Mouse (Mus musculus): Measurements from ENCODE around the gene Hrct1.

Hrct1 gene

GRCm38 (mm10) chr4:43726995-43727394, at the start of gene Hrct1:
Gene Hrct1, plus strand, starts transcription at chr4:43727188.
- DNase-seq (ENCODE audit: extremely low read depth, low read depth) = no peak

- DNase-seq (ENCODE audit: extremely low read depth, low read depth) = no peak
Measured at GRCm38 (mm10) chr4:43678541-43678940, 48.4 kb upstream of the Hrct1 start.

GRCm38 (mm10) chr4:43679416-43680043, 47.5 kb upstream of the Hrct1 start:
- no peak for DNase-seq (ENCODE audit: extremely low read depth, low read depth)

- DNase-seq (ENCODE audit: extremely low read depth, low read depth) = no peak
Measured at GRCm38 (mm10) chr4:43690021-43690420, 37.0 kb upstream of the Hrct1 start.

GRCm38 (mm10) chr4:43691026-43691425, 36.0 kb upstream of the Hrct1 start:
- DNase-seq (ENCODE audit: extremely low read depth, low read depth) = no peak

- DNase-seq (ENCODE audit: extremely low read depth, low read depth) = peak; percentile 20
Measured at GRCm38 (mm10) chr4:43693806-43694241, 33.2 kb upstream of the Hrct1 start.

- peak; percentile 74 for DNase-seq (ENCODE audit: extremely low read depth, low read depth)
Measured at GRCm38 (mm10) chr4:43694439-43695248, 32.3 kb upstream of the Hrct1 start.

- no peak for DNase-seq (ENCODE audit: extremely low read depth, low read depth)
Measured at GRCm38 (mm10) chr4:43695249-43695671, 31.7 kb upstream of the Hrct1 start.

GRCm38 (mm10) chr4:43696561-43696960, 30.4 kb upstream of the Hrct1 start:
- no peak for DNase-seq (ENCODE audit: extremely low read depth, low read depth)

GRCm38 (mm10) chr4:43700707-43701106, 26.3 kb upstream of the Hrct1 start, which contains the start of gene Olfr70:
Gene Olfr70, minus strand, starts transcription at chr4:43700807.
- DNase-seq (ENCODE audit: extremely low read depth, low read depth) = no peak

GRCm38 (mm10) chr4:43703439-43703838, 23.5 kb upstream of the Hrct1 start:
- no peak for DNase-seq (ENCODE audit: extremely low read depth, low read depth)

GRCm38 (mm10) chr4:43703851-43704250, 23.1 kb upstream of the Hrct1 start:
- DNase-seq (ENCODE audit: extremely low read depth, low read depth) = no peak

- DNase-seq (ENCODE audit: extremely low read depth, low read depth) = no peak
Measured at GRCm38 (mm10) chr4:43705991-43706390, 21.0 kb upstream of the Hrct1 start.

- no peak for DNase-seq (ENCODE audit: extremely low read depth, low read depth)
Measured at GRCm38 (mm10) chr4:43709869-43710268, 17.1 kb upstream of the Hrct1 start, which contains the start of gene Olfr71. Gene Olfr71, minus strand, starts transcription at chr4:43710255.

- DNase-seq (ENCODE audit: extremely low read depth, low read depth) = no peak
Measured at GRCm38 (mm10) chr4:43711821-43712220, 15.2 kb upstream of the Hrct1 start.

GRCm38 (mm10) chr4:43713652-43714219, 13.3 kb upstream of the Hrct1 start:
- DNase-seq (ENCODE audit: extremely low read depth, low read depth) = no peak

GRCm38 (mm10) chr4:43720491-43721228, 6.3 kb upstream of the Hrct1 start:
- DNase-seq (ENCODE audit: extremely low read depth, low read depth) = no peak

GRCm38 (mm10) chr4:43722191-43722590, 4.8 kb upstream of the Hrct1 start:
- no peak for DNase-seq (ENCODE audit: extremely low read depth, low read depth)

- peak; percentile 25 for DNase-seq (ENCODE audit: extremely low read depth, low read depth)
Measured at GRCm38 (mm10) chr4:43724764-43725163, 2.2 kb upstream of the Hrct1 start.

GRCm38 (mm10) chr4:43726228-43726993, 577 bp upstream of the Hrct1 start:
- no peak for DNase-seq (ENCODE audit: extremely low read depth, low read depth)
